Mouse (Mus musculus): ENCODE data around the gene Iffo1.

Iffo1 gene

DNA sequence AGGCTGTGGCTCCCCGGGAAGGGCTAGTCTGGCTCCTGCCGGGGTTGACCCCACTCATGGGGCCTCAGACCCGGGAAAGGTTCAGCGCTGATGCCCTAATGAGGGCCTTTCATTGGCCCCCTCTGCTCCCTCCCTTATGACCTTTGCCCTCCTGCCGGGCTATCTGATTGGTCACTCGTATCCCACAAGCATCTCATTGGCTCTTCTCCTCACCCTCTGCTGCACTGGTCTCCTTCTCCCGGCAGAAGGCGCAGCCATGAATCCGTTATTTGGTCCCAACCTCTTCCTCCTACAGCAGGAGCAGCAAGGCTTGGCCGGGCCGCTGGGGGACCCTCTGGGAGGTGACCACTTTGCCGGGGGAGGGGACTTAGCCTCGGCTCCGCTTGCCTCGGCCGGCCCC lies at the start of gene Iffo1:
Gene Iffo1, plus strand, starts transcription at position 241 of the 400 bp plus-strand sequence.
- in situ Hi-C loops (cut with MboI; ENCODE audit: unreplicated experiment in 2 of 2) = no loop called here

- in situ Hi-C loops (cut with MboI; ENCODE audit: unreplicated experiment in 2 of 2) = loop anchor here in 1 of 2 experiments (5.0 kb wide), 1 partner anchor 37 kb away; the partner anchor contains the start of gene Nop2
Observed at GRCm38 (mm10) chr6:125095391-125096278, 49.4 kb upstream of the Iffo1 start, which contains the start of gene Chd4. Gene Chd4, plus strand, starts transcription at chr6:125095981.

DNA sequence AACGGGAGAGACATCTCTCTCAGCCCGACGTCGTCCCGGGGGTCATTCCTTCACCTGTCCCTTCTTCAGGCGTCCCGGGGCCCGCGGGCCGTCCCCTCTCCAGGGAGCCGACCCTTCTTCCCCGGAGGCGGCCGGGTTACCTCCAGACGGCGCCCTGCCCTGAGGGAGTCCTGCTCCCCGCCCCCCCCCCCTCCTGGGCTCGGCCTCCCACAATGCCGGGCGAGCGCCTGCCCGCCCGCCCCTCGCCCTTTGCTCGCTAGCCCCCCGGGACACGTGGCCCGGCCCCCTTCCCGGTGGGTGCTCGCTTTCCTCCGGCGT lies 48.8 kb upstream of the Iffo1 start:
- in situ Hi-C loops (cut with MboI; ENCODE audit: unreplicated experiment in 2 of 2) = loop anchor here in 1 of 2 experiments (5.0 kb wide), 1 partner anchor 36 kb away; the partner anchor contains the start of gene Nop2

DNA sequence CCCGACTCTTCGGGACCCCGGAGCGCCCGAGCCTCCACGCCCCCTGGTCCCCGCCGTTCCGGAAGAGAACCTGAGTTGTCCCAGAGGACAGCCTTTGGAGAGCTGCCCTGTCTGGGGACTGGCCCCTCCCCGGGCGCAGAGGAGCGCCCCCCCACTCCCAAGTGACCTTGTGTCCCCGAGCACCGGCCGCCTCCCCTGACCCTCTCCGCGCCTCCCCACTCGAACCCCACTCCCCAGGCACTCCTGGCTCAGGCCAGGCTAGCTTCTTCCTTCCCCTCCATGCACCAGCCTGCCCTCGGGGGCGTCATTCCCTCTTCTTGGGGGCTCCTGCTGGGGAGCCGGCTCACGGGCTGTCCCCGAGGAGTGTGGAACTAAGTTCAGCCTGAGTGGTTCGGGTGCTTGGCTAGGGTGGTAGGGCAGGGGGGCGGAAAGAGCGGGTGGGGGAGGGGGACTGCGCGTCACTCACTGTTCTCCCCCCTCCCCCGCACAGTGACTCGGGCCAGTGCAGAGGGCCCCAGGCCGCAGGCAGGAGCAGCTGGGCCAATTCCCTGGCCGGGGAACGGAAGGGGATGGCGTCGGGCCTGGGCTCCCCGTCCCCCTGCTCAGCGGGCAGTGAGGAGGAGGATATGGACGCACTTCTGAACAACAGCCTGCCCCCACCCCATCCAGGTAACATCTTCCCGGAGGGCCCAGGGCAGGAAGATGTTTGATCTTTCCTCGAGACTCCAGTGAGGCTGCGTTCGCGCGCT lies 48.3 kb upstream of the Iffo1 start:
- in situ Hi-C loops (cut with MboI; ENCODE audit: unreplicated experiment in 2 of 2) = loop anchor here in 1 of 2 experiments (5.0 kb wide), 1 partner anchor 36 kb away; the partner anchor contains the start of gene Nop2

GRCm38 (mm10) chr6:125097346-125097689 lies 47.7 kb upstream of the Iffo1 start:
- in situ Hi-C loops (cut with MboI; ENCODE audit: unreplicated experiment in 2 of 2) = loop anchor here in 1 of 2 experiments (5.0 kb wide), 1 partner anchor 35 kb away; the partner anchor contains the start of gene Nop2

GRCm38 (mm10) chr6:125097951-125098350 lies 47.1 kb upstream of the Iffo1 start:
- in situ Hi-C loops (cut with MboI; ENCODE audit: unreplicated experiment in 2 of 2) = loop anchor here in 1 of 2 experiments (5.0 kb wide), 1 partner anchor 34 kb away; the partner anchor contains the start of gene Nop2

DNA sequence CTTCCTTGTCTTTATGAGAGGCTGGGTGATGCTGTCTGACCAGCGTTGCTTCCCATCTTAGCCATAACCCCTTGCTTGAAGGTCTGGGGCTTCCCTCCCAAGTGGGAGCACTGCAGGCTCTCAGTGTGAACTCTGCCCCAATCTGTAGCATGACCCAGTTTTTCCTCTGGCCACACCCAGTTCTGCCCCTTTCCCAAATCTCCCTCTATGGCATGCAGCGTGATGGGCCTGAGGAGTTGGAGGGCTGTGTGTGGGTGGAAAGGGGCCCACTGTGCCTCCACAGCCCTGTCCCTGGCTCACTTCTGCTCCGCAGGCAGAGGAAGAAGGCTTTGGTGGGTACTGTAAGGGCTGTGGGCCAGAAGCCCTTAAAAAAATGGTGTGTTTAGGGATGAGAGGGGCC lies 46.5 kb upstream of the Iffo1 start:
- in situ Hi-C loops (cut with MboI; ENCODE audit: unreplicated experiment in 2 of 2) = loop anchor here in 1 of 2 experiments (5.0 kb wide), 1 partner anchor 34 kb away; the partner anchor contains the start of gene Nop2

DNA sequence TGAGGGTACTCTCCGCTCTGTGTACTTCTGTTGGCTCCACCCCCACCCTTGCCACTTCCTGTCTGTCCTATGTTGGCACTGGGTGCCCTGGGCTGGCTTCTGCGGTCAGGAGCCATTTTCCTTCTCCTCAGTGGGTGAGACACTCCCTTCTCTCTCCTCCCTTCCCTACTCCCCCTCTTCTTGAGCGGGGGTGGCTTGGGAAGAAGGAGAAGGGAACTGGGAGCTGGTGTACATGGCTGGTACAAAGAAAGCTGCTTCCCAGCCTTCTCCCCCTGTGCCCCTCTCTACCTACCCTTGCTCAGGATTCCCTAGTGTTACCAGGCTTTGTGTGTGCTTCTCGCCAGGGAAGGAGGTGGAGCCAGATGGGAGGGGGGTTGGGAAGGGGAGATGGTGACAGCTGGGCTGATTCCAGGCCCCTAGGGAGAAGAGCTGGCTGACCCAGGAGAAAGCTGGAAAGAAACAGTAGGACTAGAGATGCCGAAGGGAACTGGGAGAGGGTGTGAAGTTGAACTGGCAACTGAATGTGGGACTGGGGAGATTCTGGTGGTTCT lies 45.5 kb upstream of the Iffo1 start:
- in situ Hi-C loops (cut with MboI; ENCODE audit: unreplicated experiment in 2 of 2) = loop anchor here in 1 of 2 experiments (5.0 kb wide), 1 partner anchor 33 kb away; the partner anchor contains the start of gene Nop2

DNA sequence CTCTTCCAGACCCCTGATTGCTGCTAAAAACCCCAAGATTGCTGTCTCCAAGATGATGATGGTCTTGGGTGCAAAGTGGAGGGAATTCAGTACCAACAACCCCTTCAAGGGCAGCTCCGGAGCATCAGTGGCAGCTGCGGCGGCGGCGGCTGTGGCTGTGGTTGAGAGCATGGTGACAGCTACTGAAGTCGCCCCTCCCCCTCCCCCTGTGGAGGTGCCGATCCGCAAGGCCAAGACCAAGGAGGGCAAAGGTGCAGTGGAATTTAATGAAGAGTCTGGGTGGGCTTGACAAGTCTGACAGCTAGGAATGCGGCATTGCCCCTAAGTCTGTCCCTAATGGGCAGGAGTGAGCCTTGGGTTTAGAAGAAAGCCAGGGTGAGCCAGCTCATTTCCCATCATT lies 43.6 kb upstream of the Iffo1 start:
- in situ Hi-C loops (cut with MboI; ENCODE audit: unreplicated experiment in 2 of 2) = no loop called here

DNA sequence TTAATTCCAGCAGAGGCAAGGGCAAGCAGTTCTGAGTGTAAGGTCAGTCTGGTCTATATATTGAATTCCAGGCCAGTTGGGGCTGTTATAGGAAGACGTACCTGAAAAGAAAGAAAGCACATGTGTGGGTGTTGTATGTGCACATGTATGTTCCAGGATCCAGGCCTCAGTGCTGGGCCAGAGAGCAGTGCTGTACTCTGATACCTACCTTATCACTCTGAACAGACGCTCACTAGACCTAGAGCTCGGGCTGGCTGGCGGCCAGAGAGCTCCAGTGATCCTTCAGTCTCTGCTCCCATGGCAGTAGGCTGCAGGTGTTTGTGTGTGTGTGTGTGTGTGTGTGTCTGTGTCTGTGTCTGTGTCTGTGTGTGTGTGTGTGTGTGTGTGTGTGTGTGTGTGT lies 40.8 kb upstream of the Iffo1 start:
- in situ Hi-C loops (cut with MboI; ENCODE audit: unreplicated experiment in 2 of 2) = no loop called here

DNA sequence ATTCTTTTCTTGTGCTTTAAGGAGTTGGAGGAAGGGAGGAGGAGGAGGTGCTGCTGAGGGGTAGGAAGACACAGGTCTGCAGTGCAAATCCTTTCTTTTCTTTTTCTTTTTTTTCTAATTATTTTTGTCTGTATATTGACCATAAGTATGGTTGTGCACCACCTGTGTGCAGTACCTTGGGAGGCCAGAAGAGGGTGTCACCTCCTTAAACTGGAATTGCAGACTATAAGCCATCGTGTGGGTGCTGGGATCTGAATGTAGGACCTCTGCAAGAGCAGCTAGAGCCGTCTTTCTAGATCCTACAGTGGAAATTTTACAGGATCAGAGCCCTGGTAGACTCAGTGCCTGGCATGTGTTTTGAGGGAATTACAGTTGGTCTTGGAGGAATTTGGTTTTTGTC lies 37.3 kb upstream of the Iffo1 start:
- in situ Hi-C loops (cut with MboI; ENCODE audit: unreplicated experiment in 2 of 2) = no loop called here

GRCm38 (mm10) chr6:125109371-125109770 lies 35.7 kb upstream of the Iffo1 start:
- in situ Hi-C loops (cut with MboI; ENCODE audit: unreplicated experiment in 2 of 2) = no loop called here

DNA sequence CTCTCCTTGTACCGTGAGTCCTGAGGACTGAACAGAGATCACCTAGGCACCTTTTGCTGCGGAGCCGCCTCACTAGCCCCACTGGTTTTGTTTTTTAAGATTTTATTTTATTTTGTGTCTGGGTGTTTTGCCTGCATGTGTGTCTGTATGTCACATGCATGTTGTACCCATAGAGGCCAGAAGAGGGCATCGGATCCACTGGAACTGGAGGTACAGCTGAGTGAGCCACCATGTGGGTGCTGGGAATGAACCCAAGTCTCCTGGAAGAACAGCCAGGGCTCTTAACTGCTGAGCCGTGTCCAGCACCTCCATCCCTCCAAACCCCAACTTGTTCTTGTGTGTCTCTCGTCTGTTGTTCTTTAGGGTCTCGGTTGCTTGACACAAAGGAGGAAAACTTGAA lies 34.1 kb upstream of the Iffo1 start:
- in situ Hi-C loops (cut with MboI; ENCODE audit: unreplicated experiment in 2 of 2) = no loop called here

DNA sequence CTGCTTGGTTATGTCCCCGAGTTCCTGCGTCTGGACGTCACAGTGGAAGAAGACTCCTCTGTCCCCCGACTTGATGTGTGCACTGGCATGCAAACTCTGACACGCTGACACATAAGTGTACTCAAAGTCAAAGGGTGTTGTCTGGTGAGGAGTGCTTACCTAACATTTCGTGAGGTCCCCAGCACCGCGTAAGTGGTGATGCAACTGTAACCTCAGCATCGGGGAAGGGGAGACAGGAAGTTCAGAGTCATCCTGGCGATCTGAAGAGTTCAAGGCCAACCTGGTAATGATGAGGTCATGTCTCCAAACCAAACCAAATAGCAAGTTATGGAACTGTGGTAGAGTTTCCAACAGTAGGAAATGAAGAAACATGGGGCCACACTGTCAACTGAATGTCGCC lies 32.5 kb upstream of the Iffo1 start:
- in situ Hi-C loops (cut with MboI; ENCODE audit: unreplicated experiment in 2 of 2) = no loop called here

GRCm38 (mm10) chr6:125119387-125119786 lies 25.7 kb upstream of the Iffo1 start:
- in situ Hi-C loops (cut with MboI; ENCODE audit: unreplicated experiment in 2 of 2) = no loop called here

GRCm38 (mm10) chr6:125128724-125129123 lies 16.3 kb upstream of the Iffo1 start:
- in situ Hi-C loops (cut with MboI; ENCODE audit: unreplicated experiment in 2 of 2) = no loop called here

DNA sequence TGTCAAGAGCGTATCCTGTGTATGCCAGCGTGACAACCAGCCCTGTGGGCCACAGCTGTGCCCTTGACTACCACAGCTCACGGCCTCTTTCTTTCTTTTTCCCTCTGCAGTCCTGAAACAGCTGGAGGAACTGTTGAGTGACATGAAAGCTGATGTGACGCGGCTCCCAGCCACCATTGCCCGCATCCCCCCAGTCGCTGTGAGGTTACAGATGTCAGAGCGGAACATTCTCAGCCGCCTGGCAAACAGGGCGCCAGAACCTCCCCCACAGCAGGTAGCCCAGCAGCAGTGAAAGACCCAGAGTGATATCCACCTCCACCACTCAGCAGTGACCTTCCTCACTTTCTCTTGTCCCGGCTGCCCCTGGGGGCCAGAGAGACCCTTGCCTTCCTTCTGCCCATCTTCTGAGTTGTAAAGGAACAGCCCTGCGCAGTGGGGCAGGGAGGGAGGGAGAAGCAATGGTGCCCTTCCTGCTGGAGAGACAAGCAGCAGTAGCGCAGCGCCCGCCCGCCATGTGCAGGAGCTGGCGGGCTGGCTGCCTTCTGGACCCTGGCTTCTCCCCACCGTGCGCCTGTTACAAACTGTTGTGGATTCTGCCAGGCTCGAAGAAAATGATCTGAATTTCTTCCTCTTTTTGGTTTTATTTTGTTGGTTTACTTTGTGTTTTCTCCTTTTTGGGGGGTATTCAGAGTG lies 15.2 kb upstream of the Iffo1 start:
- in situ Hi-C loops (cut with MboI; ENCODE audit: unreplicated experiment in 2 of 2) = loop anchor here in 1 of 2 experiments (5.0 kb wide), 1 partner anchor 33 kb away; the partner anchor contains the start of gene Chd4

DNA sequence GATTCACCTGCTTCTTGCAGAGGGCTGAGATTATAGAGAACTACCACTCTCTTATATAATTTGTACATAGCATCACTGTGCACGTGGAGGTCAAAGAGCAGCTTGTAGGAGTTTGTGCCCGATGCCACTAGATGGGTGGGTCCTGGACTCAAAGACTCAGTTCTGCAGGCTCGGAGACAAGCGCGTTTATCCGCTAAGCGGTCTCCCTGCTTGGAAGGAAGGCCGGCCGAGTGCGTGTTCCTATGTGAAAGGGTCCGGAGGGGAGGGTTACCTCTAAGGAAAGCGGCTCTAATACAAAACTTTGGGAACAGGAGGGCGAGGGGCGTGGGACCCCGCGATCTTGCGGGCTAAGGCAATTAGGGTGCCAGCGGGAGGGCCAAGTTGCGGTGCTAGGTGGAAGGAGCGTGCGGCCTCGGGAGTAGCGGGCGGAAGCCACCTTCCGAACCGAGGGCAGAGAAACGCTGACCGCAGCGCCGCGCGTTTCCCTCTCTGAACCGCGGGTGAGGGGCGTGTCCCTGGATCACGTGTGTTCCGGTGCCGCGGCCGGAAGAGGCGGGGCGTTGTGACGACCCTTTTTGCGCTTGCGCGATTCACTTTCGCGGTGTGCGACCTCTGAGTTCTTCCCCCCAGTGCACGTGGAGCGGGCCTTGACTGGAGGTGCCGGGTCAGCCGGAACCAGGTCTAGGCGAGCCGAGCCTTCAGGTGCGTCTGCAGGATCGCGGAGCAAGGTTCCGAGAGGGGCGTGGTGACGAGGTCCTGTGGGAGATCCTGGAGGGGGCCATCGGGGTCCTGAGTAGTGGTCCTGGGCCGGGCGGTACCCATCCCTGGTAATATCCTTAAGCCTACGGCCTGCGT lies 13.5 kb upstream of the Iffo1 start, which contains the start of gene Nop2:
Gene Nop2, plus strand, starts transcription at position 608 of the 855 bp plus-strand sequence.
- in situ Hi-C loops (cut with MboI; ENCODE audit: unreplicated experiment in 2 of 2) = loop anchor here in 1 of 2 experiments (5.0 kb wide), 1 partner anchor 34 kb away; the partner anchor contains the start of gene Chd4

GRCm38 (mm10) chr6:125132470-125132869 lies 12.6 kb upstream of the Iffo1 start:
- in situ Hi-C loops (cut with MboI; ENCODE audit: unreplicated experiment in 2 of 2) = loop anchor here in 1 of 2 experiments (5.0 kb wide), 1 partner anchor 35 kb away; the partner anchor contains the start of gene Chd4
